Mouse (Mus musculus): ENCODE results near the gene Ctnnb1. TPM values are rescaled to one million over a fixed set of nuclear protein-coding genes. Genes with fewer than 3 reads are reported as not detected.

The Ctnnb1 gene
- polyA plus RNA-seq, 1 experiment from 2014 or later, result 711 TPM

- Histone ChIP-seq H3K4me1 (ENCODE audit: insufficient read depth) (no peaks in the 10 kb centered on the region), H3K9ac (no peak overlapping the region), H3K27ac (ENCODE audit: low read depth) (no peak overlapping the region), H3K4me2 (no peak overlapping the region), H3K27me3 (ENCODE audit: insufficient read depth, low read length) (no peaks in the 10 kb centered on the region), H3K4me3 (ENCODE audit: low read depth, low read length) (no peak overlapping the region), H3K36me3 (ENCODE audit: insufficient read depth) (peaks cover 9% of the 10 kb centered on the region; the same call in 1 of the 2 replicates), H3K9me3 (ENCODE audit: low read depth, low read length) (no peaks in the 10 kb centered on the region)
- DNase-seq, result no peak
- no peak for TF ChIP-seq CTCF (IDR thresholded peaks at IDR 0.05; ENCODE audit: low read depth)
- WGBS, result 68% methylated on average over 2 of the region's 2 CpGs
- no peak for ATAC-seq (ENCODE audit: insufficient read depth)
Measured at GRCm38 (mm10) chr9:120974209-120974608, 45.2 kb downstream of the Ctnnb1 start.

DNA sequence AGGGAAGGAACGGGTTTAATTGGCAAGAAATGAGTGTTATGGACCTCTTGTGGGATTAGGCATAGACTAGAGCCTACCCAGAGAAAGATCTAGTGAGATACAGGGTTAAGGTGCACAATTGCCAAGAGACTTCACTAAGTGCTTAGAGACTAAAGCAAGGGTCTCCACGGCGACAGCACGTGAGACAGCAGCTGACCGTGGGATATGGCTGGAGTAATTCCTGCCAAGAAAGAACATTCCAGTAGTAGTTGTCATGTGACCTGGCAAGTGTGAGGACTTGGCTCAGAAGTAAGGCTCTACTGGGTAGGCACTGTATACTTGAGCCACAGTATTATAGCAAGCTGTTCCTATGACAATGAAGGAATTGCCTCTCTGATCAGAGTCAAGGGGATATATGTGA is 47.1 kb downstream of the Ctnnb1 start:
- Histone ChIP-seq H3K9me3 (ENCODE audit: low read depth, low read length) (no peaks in the 10 kb centered on the region), H3K27me3 (ENCODE audit: insufficient read depth, low read length) (no peaks in the 10 kb centered on the region), H3K36me3 (ENCODE audit: insufficient read depth) (no peaks in the 10 kb centered on the region), H3K4me3 (ENCODE audit: low read depth, low read length) (no peak overlapping the region), H3K9ac (no peak overlapping the region), H3K27ac (ENCODE audit: low read depth) (no peak overlapping the region), H3K4me2 (no peak overlapping the region), H3K4me1 (ENCODE audit: insufficient read depth) (no peaks in the 10 kb centered on the region)
- WGBS, result 45% methylated on average over 5 of the region's 5 CpGs
- no peak for TF ChIP-seq CTCF (IDR thresholded peaks at IDR 0.05; ENCODE audit: low read depth)
- ATAC-seq (ENCODE audit: insufficient read depth), result peak; percentile 82
- peak; percentile 77 for DNase-seq

GRCm38 (mm10) chr9:120976856-120977255 is 47.8 kb downstream of the Ctnnb1 start:
- WGBS, result 85% methylated on average over 4 of the region's 4 CpGs
- no peak for TF ChIP-seq CTCF (IDR thresholded peaks at IDR 0.05; ENCODE audit: low read depth)
- H3K27ac ChIP-seq (ENCODE audit: low read depth), result no peak overlapping the region
- no peak overlapping the region for H3K9ac ChIP-seq
- H3K4me1 ChIP-seq (ENCODE audit: insufficient read depth), result no peaks in the 10 kb centered on the region
- H3K9me3 ChIP-seq (ENCODE audit: low read depth, low read length), result no peaks in the 10 kb centered on the region
- no peaks in the 10 kb centered on the region for H3K27me3 ChIP-seq (ENCODE audit: insufficient read depth, low read length)
- no peak overlapping the region for H3K4me3 ChIP-seq (ENCODE audit: low read depth, low read length)
- H3K4me2 ChIP-seq, result no peak overlapping the region
- DNase-seq, result no peak
- H3K36me3 ChIP-seq (ENCODE audit: insufficient read depth), result no peaks in the 10 kb centered on the region
- no peak for ATAC-seq (ENCODE audit: insufficient read depth)

GRCm38 (mm10) chr9:120981777-120982176 is 52.8 kb downstream of the Ctnnb1 start:
- H3K4me2 ChIP-seq, result no peak overlapping the region
- no peak for DNase-seq
- TF ChIP-seq CTCF (IDR thresholded peaks at IDR 0.05; ENCODE audit: low read depth), result no peak
- no peak overlapping the region for H3K4me3 ChIP-seq (ENCODE audit: low read depth, low read length)
- ATAC-seq (ENCODE audit: insufficient read depth), result no peak
- H3K4me1 ChIP-seq (ENCODE audit: insufficient read depth), result no peaks in the 10 kb centered on the region
- no peak overlapping the region for H3K27ac ChIP-seq (ENCODE audit: low read depth)
- H3K36me3 ChIP-seq (ENCODE audit: insufficient read depth), result no peaks in the 10 kb centered on the region
- no peaks in the 10 kb centered on the region for H3K9me3 ChIP-seq (ENCODE audit: low read depth, low read length)
- no peak overlapping the region for H3K9ac ChIP-seq
- 72% methylated on average over 7 of the region's 7 CpGs for WGBS
- H3K27me3 ChIP-seq (ENCODE audit: insufficient read depth, low read length), result no peaks in the 10 kb centered on the region

GRCm38 (mm10) chr9:120983849-120984248 is 54.8 kb downstream of the Ctnnb1 start:
- no peak for TF ChIP-seq CTCF (IDR thresholded peaks at IDR 0.05; ENCODE audit: low read depth)
- ATAC-seq (ENCODE audit: insufficient read depth) (no peak), DNase-seq (no peak)
- 87% methylated on average over 8 of the region's 8 CpGs for WGBS
- H3K9me3 ChIP-seq (ENCODE audit: low read depth, low read length), result no peaks in the 10 kb centered on the region
- no peak overlapping the region for H3K4me2 ChIP-seq
- no peaks in the 10 kb centered on the region for H3K36me3 ChIP-seq (ENCODE audit: insufficient read depth)
- H3K4me3 ChIP-seq (ENCODE audit: low read depth, low read length), result no peak overlapping the region
- peaks cover 11% of the 10 kb centered on the region; the same call in 1 of the 2 replicates for H3K4me1 ChIP-seq (ENCODE audit: insufficient read depth)
- H3K27me3 ChIP-seq (ENCODE audit: insufficient read depth, low read length), result no peaks in the 10 kb centered on the region
- H3K27ac ChIP-seq (ENCODE audit: low read depth), result no peak overlapping the region
- no peak overlapping the region for H3K9ac ChIP-seq

DNA sequence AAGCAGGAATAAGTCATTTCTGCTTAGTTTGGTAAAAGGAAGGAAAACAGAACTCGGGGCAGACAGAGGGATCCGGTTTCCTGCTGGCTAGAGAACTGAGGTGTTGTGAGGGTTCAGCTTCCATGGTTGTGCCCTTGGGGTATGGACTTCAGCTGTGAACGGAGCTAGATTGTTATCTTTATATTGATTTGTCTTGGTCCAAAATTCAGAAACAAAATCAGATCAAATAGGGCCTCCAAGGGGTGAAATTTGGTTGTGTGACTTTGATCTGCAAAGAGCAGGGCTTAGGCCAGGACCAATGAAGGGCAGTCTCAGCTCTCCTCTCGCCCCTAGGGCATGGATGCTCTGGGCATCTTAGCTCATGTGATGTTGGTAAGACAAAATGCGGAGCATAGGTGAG is 55.5 kb downstream of the Ctnnb1 start:
- H3K4me1 ChIP-seq (ENCODE audit: insufficient read depth), result peaks cover 11% of the 10 kb centered on the region; the same call in 1 of the 2 replicates
- no peaks in the 10 kb centered on the region for H3K27me3 ChIP-seq (ENCODE audit: insufficient read depth, low read length)
- no peak overlapping the region for H3K27ac ChIP-seq (ENCODE audit: low read depth)
- WGBS, result 80% methylated on average over 5 of the region's 5 CpGs
- ATAC-seq (ENCODE audit: insufficient read depth), result no peak
- H3K4me2 ChIP-seq, result no peak overlapping the region
- H3K9me3 ChIP-seq (ENCODE audit: low read depth, low read length), result no peaks in the 10 kb centered on the region
- H3K9ac ChIP-seq, result no peak overlapping the region
- no peaks in the 10 kb centered on the region for H3K36me3 ChIP-seq (ENCODE audit: insufficient read depth)
- no peak for DNase-seq
- TF ChIP-seq CTCF (IDR thresholded peaks at IDR 0.05; ENCODE audit: low read depth), result no peak
- H3K4me3 ChIP-seq (ENCODE audit: low read depth, low read length), result no peak overlapping the region

GRCm38 (mm10) chr9:120985009-120985408 is 56.0 kb downstream of the Ctnnb1 start:
- Histone ChIP-seq H3K4me2 (no peak overlapping the region), H3K9ac (no peak overlapping the region), H3K9me3 (ENCODE audit: low read depth, low read length) (no peaks in the 10 kb centered on the region), H3K27ac (ENCODE audit: low read depth) (no peak overlapping the region), H3K36me3 (ENCODE audit: insufficient read depth) (no peaks in the 10 kb centered on the region), H3K4me3 (ENCODE audit: low read depth, low read length) (no peak overlapping the region), H3K27me3 (ENCODE audit: insufficient read depth, low read length) (no peaks in the 10 kb centered on the region), H3K4me1 (ENCODE audit: insufficient read depth) (peaks cover 11% of the 10 kb centered on the region; the same call in 1 of the 2 replicates)
- no peak for TF ChIP-seq CTCF (IDR thresholded peaks at IDR 0.05; ENCODE audit: low read depth)
- ATAC-seq (ENCODE audit: insufficient read depth) (no peak), DNase-seq (no peak)
- 91% methylated on average over 5 of the region's 5 CpGs for WGBS

DNA sequence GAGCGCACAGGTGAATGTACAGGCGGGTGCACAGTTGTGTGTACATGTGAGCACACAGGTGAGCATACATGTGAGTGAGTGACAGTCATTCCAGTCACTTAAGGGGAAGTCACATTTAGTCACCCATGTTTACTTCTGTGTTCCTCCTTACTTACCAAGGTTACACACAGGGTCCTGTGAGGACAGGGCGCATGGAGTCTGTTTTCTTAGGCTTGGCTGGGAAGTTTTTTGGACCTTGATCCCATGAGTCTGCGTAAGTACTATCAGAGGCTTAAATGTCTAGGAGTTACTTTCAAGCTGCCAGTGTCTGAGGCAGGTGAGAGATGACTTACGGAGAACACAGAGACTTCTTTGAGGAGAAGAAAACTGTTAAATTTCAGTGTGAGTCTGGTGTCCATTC is 56.5 kb downstream of the Ctnnb1 start:
- H3K27ac ChIP-seq (ENCODE audit: low read depth), result no peak overlapping the region
- H3K36me3 ChIP-seq (ENCODE audit: insufficient read depth), result no peaks in the 10 kb centered on the region
- ATAC-seq (ENCODE audit: insufficient read depth), result no peak
- no peak for DNase-seq
- 93% methylated on average over 5 of the region's 5 CpGs for WGBS
- H3K4me2 ChIP-seq, result no peak overlapping the region
- H3K4me3 ChIP-seq (ENCODE audit: low read depth, low read length), result no peak overlapping the region
- no peak overlapping the region for H3K9ac ChIP-seq
- H3K27me3 ChIP-seq (ENCODE audit: insufficient read depth, low read length), result no peaks in the 10 kb centered on the region
- TF ChIP-seq CTCF (IDR thresholded peaks at IDR 0.05; ENCODE audit: low read depth), result no peak
- H3K4me1 ChIP-seq (ENCODE audit: insufficient read depth), result peaks cover 11% of the 10 kb centered on the region
- no peaks in the 10 kb centered on the region for H3K9me3 ChIP-seq (ENCODE audit: low read depth, low read length)

Data from lung, embryonic 14.5 days (tissue).